Mouse (Mus musculus): Measurements from ENCODE around the gene Gsta3. TPM values are rescaled to one million over a fixed set of nuclear protein-coding genes. Genes with fewer than 3 reads are reported as not detected.
"Not testable (repeated sequence)": the region's sequence is repeated elsewhere in the genome, so short reads cannot be mapped to it uniquely, and the experiment has no call there.

Gsta3 gene
- total and polyA plus RNA-seq, 3 experiments = 0.27 to 1.2 TPM; not detected in 1

- Histone ChIP-seq H3K27me3 (ENCODE audit: insufficient read depth, low read length) (peaks cover 15% of the 10 kb centered on the region), H3K36me3 (replicated peaks) (no peaks in the 10 kb centered on the region), H3K9me3 (replicated peaks) (no peaks in the 10 kb centered on the region), H3K4me3 (ENCODE audit: low read depth, low read length) (no peak overlapping the region), H3K4me1 (ENCODE audit: insufficient read depth, low read depth, low read length) (no peaks in the 10 kb centered on the region; the same call in 1 of the 2 replicates)
- DNase-seq (ENCODE audit: low spot score) (no peak), ATAC-seq (ENCODE audit: extremely low read depth, insufficient number of reproducible peaks, low FRiP score, poor library complexity, severe bottlenecking) (no peak)
- TF ChIP-seq TAL1 (conservative IDR thresholded peaks at IDR 0.05; ENCODE audit: low read depth, low read length) (no peak), GATA1 (IDR thresholded peaks at IDR 0.05; ENCODE audit: borderline replicate concordance, low read length) (no peak), CTCF (IDR thresholded peaks at IDR 0.05; ENCODE audit: low read depth, low read length) (no peak), GATA2 (IDR thresholded peaks at IDR 0.05; ENCODE audit: borderline replicate concordance, low read depth, low read length) (no peak), POLR2AphosphoS5 (IDR thresholded peaks at IDR 0.05; ENCODE audit: insufficient replicate concordance, low read depth, low read length) (no peak)
Observed at GRCm38 (mm10) chr1:21253856-21254255, 13.5 kb downstream of the Gsta3 start.

- H3K36me3 ChIP-seq (replicated peaks) = no peaks in the 10 kb centered on the region
- no peak overlapping the region for H3K4me3 ChIP-seq (ENCODE audit: low read depth, low read length)
- no peaks in the 10 kb centered on the region for H3K9me3 ChIP-seq (replicated peaks)
- H3K4me1 ChIP-seq (ENCODE audit: insufficient read depth, low read depth, low read length) = no peaks in the 10 kb centered on the region; the same call in 1 of the 2 replicates
- TF ChIP-seq POLR2AphosphoS5 (IDR thresholded peaks at IDR 0.05; ENCODE audit: insufficient replicate concordance, low read depth, low read length) (no peak), TAL1 (conservative IDR thresholded peaks at IDR 0.05; ENCODE audit: low read depth, low read length) (no peak), GATA2 (IDR thresholded peaks at IDR 0.05; ENCODE audit: borderline replicate concordance, low read depth, low read length) (no peak), GATA1 (IDR thresholded peaks at IDR 0.05; ENCODE audit: borderline replicate concordance, low read length) (no peak), CTCF (IDR thresholded peaks at IDR 0.05; ENCODE audit: low read depth, low read length) (no peak)
- ATAC-seq (ENCODE audit: extremely low read depth, insufficient number of reproducible peaks, low FRiP score, poor library complexity, severe bottlenecking) (no peak), DNase-seq (ENCODE audit: low spot score) (no peak)
- H3K27me3 ChIP-seq (ENCODE audit: insufficient read depth, low read length) = peaks cover 17% of the 10 kb centered on the region
Observed at GRCm38 (mm10) chr1:21255625-21256345, 15.4 kb downstream of the Gsta3 start.

GRCm38 (mm10) chr1:21256391-21256790, 16.0 kb downstream of the Gsta3 start:
- no peak for DNase-seq (ENCODE audit: low spot score)
- H3K36me3 ChIP-seq (replicated peaks) = no peaks in the 10 kb centered on the region
- no peak for TF ChIP-seq GATA1 (IDR thresholded peaks at IDR 0.05; ENCODE audit: borderline replicate concordance, low read length)
- no peak for TF ChIP-seq TAL1 (conservative IDR thresholded peaks at IDR 0.05; ENCODE audit: low read depth, low read length)
- no peak for TF ChIP-seq CTCF (IDR thresholded peaks at IDR 0.05; ENCODE audit: low read depth, low read length)
- TF ChIP-seq GATA2 (IDR thresholded peaks at IDR 0.05; ENCODE audit: borderline replicate concordance, low read depth, low read length) = no peak
- TF ChIP-seq POLR2AphosphoS5 (IDR thresholded peaks at IDR 0.05; ENCODE audit: insufficient replicate concordance, low read depth, low read length) = no peak
- H3K27me3 ChIP-seq (ENCODE audit: insufficient read depth, low read length) = peaks cover 17% of the 10 kb centered on the region
- H3K4me1 ChIP-seq (ENCODE audit: insufficient read depth, low read depth, low read length) = no peaks in the 10 kb centered on the region; the same call in 1 of the 2 replicates
- H3K4me3 ChIP-seq (ENCODE audit: low read depth, low read length) = no peak overlapping the region
- H3K9me3 ChIP-seq (replicated peaks) = no peaks in the 10 kb centered on the region
- ATAC-seq (ENCODE audit: extremely low read depth, insufficient number of reproducible peaks, low FRiP score, poor library complexity, severe bottlenecking) = no peak

- no peaks in the 10 kb centered on the region for H3K36me3 ChIP-seq (replicated peaks)
- DNase-seq (ENCODE audit: low spot score) (no peak), ATAC-seq (ENCODE audit: extremely low read depth, insufficient number of reproducible peaks, low FRiP score, poor library complexity, severe bottlenecking) (no peak)
- H3K27me3 ChIP-seq (ENCODE audit: insufficient read depth, low read length) = peaks cover 17% of the 10 kb centered on the region
- TF ChIP-seq TAL1 (conservative IDR thresholded peaks at IDR 0.05; ENCODE audit: low read depth, low read length) (no peak), CTCF (IDR thresholded peaks at IDR 0.05; ENCODE audit: low read depth, low read length) (no peak), POLR2AphosphoS5 (IDR thresholded peaks at IDR 0.05; ENCODE audit: insufficient replicate concordance, low read depth, low read length) (no peak), GATA1 (IDR thresholded peaks at IDR 0.05; ENCODE audit: borderline replicate concordance, low read length) (no peak), GATA2 (IDR thresholded peaks at IDR 0.05; ENCODE audit: borderline replicate concordance, low read depth, low read length) (no peak)
- H3K4me1 ChIP-seq (ENCODE audit: insufficient read depth, low read depth, low read length) = no peaks in the 10 kb centered on the region; the same call in 1 of the 2 replicates
- H3K9me3 ChIP-seq (replicated peaks) = no peaks in the 10 kb centered on the region
- no peak overlapping the region for H3K4me3 ChIP-seq (ENCODE audit: low read depth, low read length)
Observed at GRCm38 (mm10) chr1:21256871-21257270, 16.5 kb downstream of the Gsta3 start.

GRCm38 (mm10) chr1:21259981-21260380, 19.6 kb downstream of the Gsta3 start:
- not testable (repeated sequence) for DNase-seq (ENCODE audit: low spot score); H3K4me3 ChIP-seq (ENCODE audit: low read depth, low read length); H3K4me1 ChIP-seq (ENCODE audit: insufficient read depth, low read depth, low read length); H3K9me3 ChIP-seq (replicated peaks); ATAC-seq (ENCODE audit: extremely low read depth, insufficient number of reproducible peaks, low FRiP score, poor library complexity, severe bottlenecking); H3K36me3 ChIP-seq (replicated peaks)
- peaks cover 29% of the 10 kb centered on the region for H3K27me3 ChIP-seq (ENCODE audit: insufficient read depth, low read length)

- no peak overlapping the region for H3K4me3 ChIP-seq (ENCODE audit: low read depth, low read length)
- no peaks in the 10 kb centered on the region for H3K9me3 ChIP-seq (replicated peaks)
- DNase-seq (ENCODE audit: low spot score) = no peak
- H3K4me1 ChIP-seq (ENCODE audit: insufficient read depth, low read depth, low read length) = 0 out of 2 replicates have a peak, but pooled peaks cover 3% of the 10 kb centered on the region
- H3K27me3 ChIP-seq (ENCODE audit: insufficient read depth, low read length) = peaks cover 18% of the 10 kb centered on the region
- no peak for ATAC-seq (ENCODE audit: extremely low read depth, insufficient number of reproducible peaks, low FRiP score, poor library complexity, severe bottlenecking)
- no peaks in the 10 kb centered on the region for H3K36me3 ChIP-seq (replicated peaks)
- TF ChIP-seq GATA2 (IDR thresholded peaks at IDR 0.05; ENCODE audit: borderline replicate concordance, low read depth, low read length) = no peak
Observed at GRCm38 (mm10) chr1:21262401-21262800, 22.0 kb downstream of the Gsta3 start.
